Mouse (Mus musculus) liver, embryonic 16.5 days (tissue): ENCODE results near the gene Fip1l1. TPM values are rescaled to one million over a fixed set of nuclear protein-coding genes. Genes with fewer than 3 reads are reported as not detected.
A peak's percentile ranks its signal among the peaks of the same experiment; 100 is the strongest.

Source experiments
- ATAC-seq: fragments of 200-750 bp; cut with Nextera tagmentation; 2 replicates; pipeline ENCODE4 v1.8.0; 2017; ENCODE audit warnings: low read depth, mild to moderate bottlenecking, moderate number of reproducible peaks, moderate library complexity
- H3K27ac ChIP-seq: fragments of 300-500 bp; sonication (generic); 2 replicates; pipeline ENCODE4 v1.5.1; 2014; ENCODE audit warnings: mild to moderate bottlenecking, low read length
- H3K27me3 ChIP-seq: fragments of 300-500 bp; sonication (generic); 2 replicates; pipeline ENCODE4 v1.6.1; 2014; ENCODE audit warnings: low read depth, low read length, mixed read lengths; ENCODE audit not compliant: control insufficient read depth, insufficient read depth
- H3K36me3 ChIP-seq: fragments of 300-500 bp; sonication (generic); 2 replicates; pipeline ENCODE4 v1.6.1; 2014; ENCODE audit warnings: mild to moderate bottlenecking; ENCODE audit not compliant: control insufficient read depth, insufficient read depth
- H3K4me1 ChIP-seq: fragments of 300-500 bp; sonication (generic); 2 replicates; pipeline ENCODE4 v1.6.1; 2014; ENCODE audit warnings: low read depth, low read length, mixed read lengths; ENCODE audit not compliant: control insufficient read depth
- H3K4me2 ChIP-seq: fragments of 300-500 bp; sonication (generic); 2 replicates; pipeline ENCODE4 v1.6.1; 2014; ENCODE audit warnings: low read depth, low read length, mixed read lengths
- H3K4me3 ChIP-seq: fragments of 300-500 bp; sonication (generic); 2 replicates; pipeline ENCODE4 v1.5.1; 2014; ENCODE audit warnings: low read depth, mild to moderate bottlenecking, low read length
- H3K9ac ChIP-seq: fragments of 300-500 bp; sonication (generic); 2 replicates; pipeline ENCODE4 v1.6.1; 2014; ENCODE audit warnings: low read depth, low read length
- H3K9me3 ChIP-seq: fragments of 300-500 bp; sonication (generic); replicated peaks from 2 replicates; pipeline ENCODE4 v1.6.1; 2016; ENCODE audit warnings: low read length; ENCODE audit not compliant: control insufficient read depth
- WGBS: fragments of 180-500 bp; shearing (Covaris S2); extraction: QIAGEN DNeasy Blood & Tissue Kit; methylation state at CpG from one replicate; pipeline ENCODE4 v1.1.7; 2014; ENCODE audit not compliant: insufficient replicate concordance; 5-methylcytosine and 5-hydroxymethylcytosine counted together
- polyA plus RNA-seq: library from polyadenylated mRNA; unstranded; fragments of >200 nt; fragmentation: Nextera tagmentation; extraction: Ambion mirVana; gene quantifications from 2 replicates; pipeline ENCODE4 v1.2.1, GENCODE M21; 2015

Gene Fip1l1
- polyA plus RNA-seq, 1 experiment from 2014 or later = 29.3 TPM

DNA sequence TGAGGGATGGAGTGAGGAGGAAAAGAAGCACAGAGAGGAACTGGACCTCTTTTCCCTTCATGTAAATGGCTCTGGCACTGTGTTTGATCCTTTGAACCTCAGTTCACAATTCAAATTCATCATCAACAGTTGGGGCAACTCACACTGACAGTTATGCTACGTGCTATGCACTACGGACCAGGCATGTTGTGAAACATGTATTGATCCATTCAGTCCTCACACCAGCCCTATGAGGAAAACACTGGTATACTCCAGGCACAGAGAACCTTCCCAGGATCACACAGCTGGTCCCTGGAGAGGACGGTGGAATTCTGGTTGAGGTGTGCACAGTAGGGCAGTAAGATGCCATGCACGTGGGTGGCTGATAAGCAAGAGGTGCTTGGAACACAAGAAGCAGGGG is 105.3 kb downstream of the Fip1l1 start:
- Histone ChIP-seq H3K4me2 (no peak overlapping the region), H3K27me3 (no peaks in the 10 kb centered on the region)
- WGBS = 73% methylated on average over 4 of the region's 4 CpGs

DNA sequence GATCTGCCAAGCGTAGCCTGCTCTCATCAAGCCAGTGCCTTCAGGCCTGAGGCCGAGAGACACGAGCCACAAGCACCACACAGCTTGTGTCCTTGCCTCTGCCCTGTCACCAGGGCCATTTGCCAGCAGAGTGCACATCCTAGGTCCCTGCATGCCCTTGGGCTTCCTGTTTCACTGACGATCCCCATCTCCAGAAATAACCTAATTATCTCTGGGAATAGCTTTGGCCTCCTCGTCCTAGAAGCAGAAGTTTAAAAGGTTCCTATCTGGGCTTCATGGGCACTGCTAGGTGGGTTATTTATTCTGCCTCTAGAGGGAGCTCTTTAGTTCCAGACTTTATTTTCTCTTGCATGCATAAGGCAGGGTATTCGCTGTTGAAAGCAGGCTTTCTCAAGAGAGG is 105.8 kb downstream of the Fip1l1 start:
- WGBS = 46% methylated on average over 6 of the region's 6 CpGs
- peak overlapping the region; percentile 11; the same call in 1 of the 2 replicates for H3K27ac ChIP-seq
- no peak overlapping the region for H3K9ac ChIP-seq
- no peak overlapping the region for H3K4me2 ChIP-seq
- H3K9me3 ChIP-seq = no peaks in the 10 kb centered on the region
- H3K27me3 ChIP-seq = no peaks in the 10 kb centered on the region
- no peaks in the 10 kb centered on the region for H3K36me3 ChIP-seq
- no peak overlapping the region for H3K4me3 ChIP-seq
- H3K4me1 ChIP-seq = no peaks in the 10 kb centered on the region; the same call in 1 of the 2 replicates
- peak; percentile 51 for ATAC-seq

More for the DNA sequence above, 105.3 kb downstream of the Fip1l1 start:
- Histone ChIP-seq H3K9me3 (no peaks in the 10 kb centered on the region), H3K27ac (no peak overlapping the region; the same call in 1 of the 2 replicates), H3K9ac (no peak overlapping the region), H3K4me1 (no peaks in the 10 kb centered on the region; the same call in 1 of the 2 replicates), H3K4me3 (no peak overlapping the region), H3K36me3 (no peaks in the 10 kb centered on the region)
- peak; percentile 90 for ATAC-seq

DNA sequence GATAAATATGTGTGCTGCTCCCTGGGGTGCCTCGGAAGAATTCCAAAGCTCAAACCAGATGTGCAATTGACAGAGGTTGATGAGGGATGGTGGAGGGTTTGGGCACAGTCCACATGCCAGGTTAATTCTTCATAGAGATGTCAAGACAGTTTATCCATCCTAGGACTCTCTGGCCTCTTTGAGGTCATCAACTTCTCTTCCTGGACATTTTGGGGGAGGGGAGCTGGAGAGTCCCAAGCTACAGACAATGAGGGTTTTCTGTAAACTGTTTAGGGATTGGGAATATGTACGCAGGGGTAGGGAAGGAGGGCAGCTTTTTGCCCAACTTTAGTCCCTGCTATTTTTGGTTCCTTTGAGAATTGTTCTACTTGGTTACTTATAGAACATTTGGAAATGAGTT is 107.0 kb downstream of the Fip1l1 start:
- H3K9ac ChIP-seq = no peak overlapping the region
- no peaks in the 10 kb centered on the region for H3K9me3 ChIP-seq
- H3K36me3 ChIP-seq = no peaks in the 10 kb centered on the region
- no peaks in the 10 kb centered on the region for H3K27me3 ChIP-seq
- H3K4me3 ChIP-seq = no peak overlapping the region
- H3K27ac ChIP-seq = no peak overlapping the region
- WGBS = 69% methylated on average over 2 of the region's 2 CpGs
- no peaks in the 10 kb centered on the region; the same call in 1 of the 2 replicates for H3K4me1 ChIP-seq
- no peak overlapping the region for H3K4me2 ChIP-seq
- ATAC-seq = no peak

DNA sequence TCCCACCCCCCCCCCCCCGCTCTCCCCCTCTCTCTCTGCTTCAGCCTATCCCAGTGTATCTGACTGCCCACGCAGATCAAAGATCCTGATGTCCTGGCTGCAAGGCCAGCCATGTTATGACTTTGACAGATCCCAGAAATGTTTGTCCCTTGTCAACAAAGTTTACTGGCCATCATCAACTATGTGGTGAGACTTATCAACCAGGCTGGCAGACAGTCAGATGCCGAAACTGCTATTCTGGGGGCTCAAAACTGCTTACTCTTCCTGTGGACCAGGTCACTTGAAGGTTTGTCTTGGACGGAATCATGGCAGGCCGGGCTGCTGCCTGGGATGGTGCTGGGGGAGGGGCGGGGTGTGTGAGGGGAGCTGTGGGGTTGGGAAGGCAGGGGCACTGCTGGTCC is 112.3 kb downstream of the Fip1l1 start:
- 41% methylated on average over 5 of the region's 6 CpGs for WGBS
- peak; percentile 79 for ATAC-seq
- peak overlapping the region; percentile 49 for H3K4me3 ChIP-seq

DNA sequence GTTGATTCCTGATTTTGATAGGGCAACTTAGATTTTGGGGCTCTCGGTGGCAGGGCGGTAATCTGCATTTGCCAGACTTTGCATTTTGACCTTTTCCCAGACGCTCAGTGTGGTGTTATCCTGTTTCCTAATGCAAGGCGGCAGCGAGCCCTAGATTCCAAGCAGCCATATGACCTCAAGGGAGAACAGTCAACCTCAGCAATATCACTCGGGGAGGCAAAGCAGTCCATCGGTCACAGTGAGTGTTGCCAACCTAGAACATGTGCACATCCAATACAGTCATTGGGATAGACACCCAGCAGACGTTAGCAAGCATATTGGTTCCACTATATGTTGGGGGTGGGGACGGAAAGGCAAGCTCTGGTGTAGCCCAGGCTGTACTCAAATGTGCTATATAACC is 113.0 kb downstream of the Fip1l1 start:
- Histone ChIP-seq H3K4me1 (no peaks in the 10 kb centered on the region), H3K4me3 (peak overlapping the region; percentile 49), H3K4me2 (peak overlapping the region; percentile 42), H3K9ac (no peak overlapping the region), H3K27ac (peak overlapping the region; percentile 75), H3K9me3 (no peaks in the 10 kb centered on the region), H3K27me3 (no peaks in the 10 kb centered on the region), H3K36me3 (no peaks in the 10 kb centered on the region)
- ATAC-seq = peak; percentile 43
- 56% methylated on average over 9 of the region's 9 CpGs for WGBS

More for the DNA sequence above, 112.3 kb downstream of the Fip1l1 start:
- Histone ChIP-seq H3K36me3 (no peaks in the 10 kb centered on the region), H3K9ac (peak overlapping the region; percentile 20; the same call in 1 of the 2 replicates), H3K9me3 (no peaks in the 10 kb centered on the region), H3K4me1 (no peaks in the 10 kb centered on the region), H3K27ac (peak overlapping the region; percentile 75), H3K27me3 (no peaks in the 10 kb centered on the region), H3K4me2 (no peak overlapping the region)

Other genes with a start within 250 kb of the Fip1l1 start
- gene Scfd2, start 3.7 kb upstream of the Fip1l1 start, polyA plus RNA-seq = 8.4 and 10.4 TPM in 2 replicates
- 0.11 TPM in 1 of 2 replicates, not detected in the other for gene Lnx1, start 167.5 kb downstream of the Fip1l1 start, polyA plus RNA-seq